12 mouse cellular contexts compared by ENCODE assay signal in the genomic region with DNA sequence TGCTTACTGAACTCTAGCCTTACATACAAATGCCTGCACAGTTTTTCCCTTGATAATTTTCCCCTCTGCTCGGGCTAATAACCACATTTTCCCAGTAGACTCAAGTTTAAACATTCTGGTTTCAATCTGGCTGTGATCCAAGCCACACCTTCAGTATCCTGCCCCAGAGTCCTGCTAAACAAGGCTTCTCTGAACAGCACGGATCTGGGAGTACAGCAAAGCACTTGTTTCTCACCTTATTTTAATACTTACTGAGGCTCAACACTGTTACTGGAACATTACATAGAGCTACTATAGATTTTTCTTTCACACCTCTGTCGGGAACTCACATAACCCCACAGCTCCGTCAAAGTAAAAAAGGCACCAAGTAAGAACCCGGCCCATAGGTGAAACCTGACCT.
DNase-seq lines count a peak whose midpoint lies in the region; ATAC-seq lines count a peak whose summit lies in the region.
"Had no signal": no experiment of that assay in that cellular context is flagged by ENCODE, and none has a peak within 500 bp of the region (broad histone marks: within the 10 kb centered on the region; RNA-seq: fewer than 3 reads in every experiment).

No protein-coding gene starts in this region.

- no peak for ATAC-seq in hindbrain, embryonic 13.5 days (ENCODE audit: low FRiP score)
- no peak for ATAC-seq in embryonic facial prominence, embryonic 11.5 days (replicated peaks; ENCODE audit: insufficient number of reproducible peaks, low FRiP score, low TSS enrichment, low read depth)
- ATAC-seq in midbrain, embryonic 15.5 days (replicated peaks), result no peak

- H3K36me3 ChIP-seq in hindbrain, embryonic 13.5 days, result no peaks in the 10 kb centered on the region
- no peaks in the 10 kb centered on the region for H3K36me3 ChIP-seq in hindbrain, embryonic 10.5 days
- H3K36me3 ChIP-seq in embryonic facial prominence, embryonic 11.5 days (replicated peaks; ENCODE audit: control insufficient read depth, insufficient read depth, low read depth, low read length), result no peaks in the 10 kb centered on the region
- no peaks in the 10 kb centered on the region for H3K36me3 ChIP-seq in midbrain, embryonic 15.5 days (replicated peaks)
- H3K36me3 ChIP-seq: heart, embryonic 12.5 days; liver, embryonic 15.5 days had no signal

- no peak overlapping the region for H3K4me2 ChIP-seq in hindbrain, embryonic 13.5 days
- no peak overlapping the region for H3K4me2 ChIP-seq in embryonic facial prominence, embryonic 11.5 days (ENCODE audit: low read depth, low read length)
- H3K4me2 ChIP-seq in midbrain, embryonic 15.5 days, result 0 out of 2 replicates have a peak overlapping the region, but pooled peaks have one; percentile 10
- H3K4me2 ChIP-seq: liver, embryonic 15.5 days had no signal

- no peaks in the 10 kb centered on the region; the same call in 1 of the 2 replicates for H3K9me3 ChIP-seq in hindbrain, embryonic 13.5 days
- H3K9me3 ChIP-seq in hindbrain, embryonic 10.5 days, result peaks cover 19% of the 10 kb centered on the region
- no peaks in the 10 kb centered on the region for H3K9me3 ChIP-seq in embryonic facial prominence, embryonic 11.5 days (replicated peaks; ENCODE audit: control insufficient read depth, low read length)
- 0 out of 2 replicates have a peak, but pooled peaks cover 2% of the 10 kb centered on the region for H3K9me3 ChIP-seq in midbrain, embryonic 15.5 days
- H3K9me3 ChIP-seq: liver, embryonic 15.5 days had no signal

- H3K9ac ChIP-seq in hindbrain, embryonic 13.5 days, result no peak overlapping the region
- no peak overlapping the region for H3K9ac ChIP-seq in embryonic facial prominence, embryonic 11.5 days (replicated peaks; ENCODE audit: low read length)
- H3K9ac ChIP-seq in midbrain, embryonic 15.5 days, result no peak overlapping the region
- H3K9ac ChIP-seq: heart, embryonic 12.5 days; liver, embryonic 15.5 days had no signal

- no peak for DNase-seq in hindbrain, embryonic 10.5 days (ENCODE audit: low spot score)
- peak; percentile 37 for DNase-seq in NIH3T3 (ENCODE audit: low read depth)
- DNase-seq in embryonic facial prominence, embryonic 11.5 days (ENCODE audit: low spot score), result peak; percentile 49
- no peak for DNase-seq in cerebellum, adult 9-10 months
- DNase-seq in right cerebral cortex, adult 18-20 months, result no peak
- DNase-seq: cerebellum, adult 9-11 months; kidney, adult 18-20 months; right cerebral cortex, postnatal 25 days had no signal

- H3K4me3 ChIP-seq in hindbrain, embryonic 13.5 days, result no peak overlapping the region
- no peak overlapping the region for H3K4me3 ChIP-seq in hindbrain, embryonic 10.5 days
- no peak overlapping the region for H3K4me3 ChIP-seq in embryonic facial prominence, embryonic 11.5 days (ENCODE audit: low read depth, low read length)
- no peak overlapping the region for H3K4me3 ChIP-seq in midbrain, embryonic 15.5 days
- H3K4me3 ChIP-seq: liver, embryonic 15.5 days had no signal

- 60% methylated on average over 5 of the region's 5 CpGs for WGBS in hindbrain, embryonic 13.5 days
- 69% methylated on average over 5 of the region's 5 CpGs for WGBS in hindbrain, embryonic 10.5 days
- 39% methylated on average over 5 of the region's 5 CpGs for WGBS in embryonic facial prominence, embryonic 11.5 days
- 52% methylated on average over 5 of the region's 5 CpGs for WGBS in midbrain, embryonic 15.5 days

- H3K27ac ChIP-seq in hindbrain, embryonic 13.5 days, result peak overlapping the region; percentile 70
- no peak overlapping the region for H3K27ac ChIP-seq in hindbrain, embryonic 10.5 days
- 0 out of 2 replicates have a peak overlapping the region, but pooled peaks have one; percentile 28 for H3K27ac ChIP-seq in embryonic facial prominence, embryonic 11.5 days (replicated peaks; ENCODE audit: low read depth, low read length)
- H3K27ac ChIP-seq in midbrain, embryonic 15.5 days, result peak overlapping the region; percentile 53
- H3K27ac ChIP-seq: liver, embryonic 15.5 days had no signal

- H3K4me1 ChIP-seq in hindbrain, embryonic 13.5 days (replicated peaks), result peaks cover 10% of the 10 kb centered on the region; the same call in 1 of the 2 replicates
- peaks cover 15% of the 10 kb centered on the region for H3K4me1 ChIP-seq in hindbrain, embryonic 10.5 days (replicated peaks)
- H3K4me1 ChIP-seq in embryonic facial prominence, embryonic 11.5 days (ENCODE audit: control insufficient read depth, insufficient read depth, low read length), result no peaks in the 10 kb centered on the region
- peaks cover 12% of the 10 kb centered on the region; the same call in 1 of the 2 replicates for H3K4me1 ChIP-seq in midbrain, embryonic 15.5 days
- H3K4me1 ChIP-seq: heart, embryonic 12.5 days; liver, embryonic 15.5 days had no signal

- no peaks in the 10 kb centered on the region for H3K27me3 ChIP-seq in hindbrain, embryonic 13.5 days
- no peaks in the 10 kb centered on the region for H3K27me3 ChIP-seq in hindbrain, embryonic 10.5 days (ENCODE audit: insufficient read depth, poor library complexity, severe bottlenecking)
- H3K27me3 ChIP-seq in embryonic facial prominence, embryonic 11.5 days (ENCODE audit: control insufficient read depth, insufficient read depth, low read length), result no peaks in the 10 kb centered on the region
- H3K27me3 ChIP-seq in midbrain, embryonic 15.5 days (replicated peaks), result no peaks in the 10 kb centered on the region
- H3K27me3 ChIP-seq: heart, embryonic 12.5 days; liver, embryonic 15.5 days had no signal

Comparison
In these comparisons a context has a peak if more than half of its experiments do, and no peak if none do; other contexts are left out.
1. DNase-seq: peak in NIH3T3 (single experiment) and embryonic facial prominence, embryonic 11.5 days (single experiment); none in hindbrain, embryonic 10.5 days (single experiment), cerebellum, adult 9-10 months (single experiment) and right cerebral cortex, adult 18-20 months (single experiment).